ENCODE assay signal across 8 mouse cellular contexts in the genomic region with DNA sequence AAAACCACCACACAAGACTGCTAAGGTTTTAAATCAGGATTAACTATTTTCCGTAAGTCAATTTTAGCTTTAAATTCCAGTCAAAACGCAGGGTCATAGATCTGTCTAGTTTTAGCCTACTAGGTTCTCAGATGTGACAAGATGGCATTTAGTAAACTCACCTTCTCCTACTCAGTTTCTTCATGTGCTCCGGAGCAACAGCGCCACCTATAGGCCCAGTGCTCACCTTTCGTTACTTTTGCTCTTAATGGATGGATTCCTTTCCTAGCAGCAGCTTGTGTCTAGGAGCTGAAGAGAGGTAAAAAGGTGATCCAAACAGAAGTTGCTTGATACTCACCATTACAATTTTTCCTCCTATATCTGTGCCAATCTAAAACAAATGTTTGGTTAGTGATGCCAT. TPM values are rescaled to one million over a fixed set of nuclear protein-coding genes. Genes with fewer than 3 reads are reported as not detected.
A peak's percentile ranks its signal among the peaks of the same experiment; 100 is the strongest.
DNase-seq lines count a peak whose midpoint lies in the region; ATAC-seq and TF ChIP-seq lines count a peak whose summit lies in the region.
"Had no signal": no experiment of that assay in that cellular context is flagged by ENCODE, and none has a peak within 500 bp of the region (broad histone marks: within the 10 kb centered on the region; RNA-seq: fewer than 3 reads in every experiment).

No protein-coding gene starts in this region.

- H3K4me3 ChIP-seq in heart, postnatal 0 days (ENCODE audit: low read depth, low read length) = no peak overlapping the region

- no peaks in the 10 kb centered on the region for H3K27me3 ChIP-seq in heart, postnatal 0 days (ENCODE audit: control insufficient read depth, insufficient read depth, low read length)

- 12% methylated on average over 5 of the region's 5 CpGs for WGBS in heart, postnatal 0 days

- H3K4me2 ChIP-seq in heart, postnatal 0 days (ENCODE audit: low read depth, low read length) = no peak overlapping the region

- H3K9me3 ChIP-seq in heart, postnatal 0 days (replicated peaks; ENCODE audit: control insufficient read depth, low read length) = no peaks in the 10 kb centered on the region

- TF ChIP-seq CTCF in heart, postnatal 0 days (IDR thresholded peaks at IDR 0.05; ENCODE audit: low read depth) = peak; percentile 93

- no peak overlapping the region for H3K27ac ChIP-seq in heart, postnatal 0 days (ENCODE audit: low read depth)
- H3K27ac ChIP-seq: macrophage had no signal

- no peak for ATAC-seq in heart, postnatal 0 days (ENCODE audit: insufficient read depth, low read depth)

- TF ChIP-seq EP300 in heart, postnatal 0 days (IDR thresholded peaks at IDR 0.05; ENCODE audit: low read depth) = no peak

- H3K36me3 ChIP-seq in heart, postnatal 0 days (replicated peaks; ENCODE audit: control insufficient read depth, insufficient read depth, low read length) = no peaks in the 10 kb centered on the region

- H3K9ac ChIP-seq in heart, postnatal 0 days (replicated peaks; ENCODE audit: low read depth, low read length) = no peak overlapping the region

- DNase-seq in ES-CJ7 (ENCODE audit: low read depth, low spot score) = peak; percentile 87
- DNase-seq in adrenal gland, adult 2 months = peak; percentile 68
- peak; percentile 75 for DNase-seq in embryo, embryonic 11 days
- DNase-seq in heart, postnatal 0 days (ENCODE audit: low spot score) = peak; percentile 64
- DNase-seq in layer of hippocampus, adult 9-11 months = peak; percentile 74
- DNase-seq in lung, postnatal 14 days = peak; percentile 88
- peak; percentile 82 for DNase-seq in right cerebral cortex, postnatal 4 days

- no peaks in the 10 kb centered on the region for H3K4me1 ChIP-seq in heart, postnatal 0 days (ENCODE audit: control insufficient read depth, insufficient read depth)

RNA-seq across cellular contexts. Expression of a gene that starts 7.6 kb away (rescaled TPM):
- 10 to 100 TPM; 45.0 to 50.8 TPM for total RNA-seq in adrenal gland, adult 2 months (2021)
- polyA plus RNA-seq in adrenal gland, adult 2 months (2012; rRNA removed) = 11.3 and 12.9 TPM in 2 replicates
- total RNA-seq in heart, postnatal 0 days (2014; rRNA removed; ENCODE audit: low replicate concordance) = 21.6 and 37.1 TPM in 2 replicates
- polyA plus RNA-seq in heart, postnatal 0 days (2015; fragmentation: Nextera tagmentation; extraction: Ambion mirVana) = 11.0 and 13.0 TPM in 2 replicates

RNA-seq across cellular contexts. Expression of a gene that starts 22.6 kb away (rescaled TPM):
- total RNA-seq in adrenal gland, adult 2 months (2021) = 10 to 100 TPM in 1 of 2 experiments, 1 to 10 TPM in 1; 4.8 to 10.6 TPM
- polyA plus RNA-seq in adrenal gland, adult 2 months (2012; rRNA removed) = 3.3 and 4.1 TPM in 2 replicates
- total RNA-seq in heart, postnatal 0 days (2014; rRNA removed; ENCODE audit: low replicate concordance) = 1.5 and 2.5 TPM in 2 replicates
- 3.0 and 3.1 TPM in 2 replicates for polyA plus RNA-seq in heart, postnatal 0 days (2015; fragmentation: Nextera tagmentation; extraction: Ambion mirVana)
